Mouse (Mus musculus): Measurements from ENCODE around the gene Syn3. TPM values are rescaled to one million over a fixed set of nuclear protein-coding genes. Genes with fewer than 3 reads are reported as not detected.
A peak's percentile ranks its signal among the peaks of the same experiment; 100 is the strongest.

The Syn3 gene
- polyA plus RNA-seq, 1 experiment from 2014 or later: 4.5 TPM

- DNase-seq (ENCODE audit: extremely low spot score, low spot score): no peak
- Histone ChIP-seq H3K27ac (no peak overlapping the region), H3K9me3 (no peaks in the 10 kb centered on the region), H3K27me3 (ENCODE audit: poor library complexity, severe bottlenecking) (no peaks in the 10 kb centered on the region), H3K36me3 (replicated peaks) (peaks cover 7% of the 10 kb centered on the region), H3K4me1 (peaks cover 21% of the 10 kb centered on the region), H3K4me3 (peak overlapping the region; percentile 92)
Measured at GRCm38 (mm10) chr10:86023149-86023548, 475.5 kb downstream of the Syn3 start.

- Histone ChIP-seq H3K27me3 (ENCODE audit: poor library complexity, severe bottlenecking) (no peaks in the 10 kb centered on the region), H3K36me3 (replicated peaks) (peaks cover 7% of the 10 kb centered on the region), H3K4me1 (peaks cover 21% of the 10 kb centered on the region), H3K27ac (peak overlapping the region; percentile 94), H3K4me3 (peak overlapping the region; percentile 92), H3K9me3 (no peaks in the 10 kb centered on the region)
- WGBS: 9% methylated on average over 6 of the region's 6 CpGs
- no peak for DNase-seq (ENCODE audit: extremely low spot score, low spot score)
Measured at GRCm38 (mm10) chr10:86022474-86022816, 476.3 kb downstream of the Syn3 start.

- no peaks in the 10 kb centered on the region for H3K9me3 ChIP-seq
- under 1% methylated on average over 82 of the region's 82 CpGs for WGBS
- peak; percentile 87 for DNase-seq (ENCODE audit: extremely low spot score, low spot score)
- peak within 1 kb of the TSS; percentile 94 for H3K27ac ChIP-seq
- H3K36me3 ChIP-seq (replicated peaks): peaks cover 7% of the 10 kb centered on the region
- no peaks in the 10 kb centered on the region for H3K27me3 ChIP-seq (ENCODE audit: poor library complexity, severe bottlenecking)
- peak within 1 kb of the TSS; percentile 92 for H3K4me3 ChIP-seq
- peaks cover 21% of the 10 kb centered on the region for H3K4me1 ChIP-seq
Measured at GRCm38 (mm10) chr10:86021749-86022473, 476.8 kb downstream of the Syn3 start, which contains the start of gene Fbxo7. Fbxo7 (plus strand) TSS chr10:86021972.

- Histone ChIP-seq H3K27ac (peak overlapping the region; percentile 94), H3K27me3 (ENCODE audit: poor library complexity, severe bottlenecking) (no peaks in the 10 kb centered on the region), H3K9me3 (no peaks in the 10 kb centered on the region), H3K36me3 (replicated peaks) (peaks cover 7% of the 10 kb centered on the region), H3K4me1 (peaks cover 21% of the 10 kb centered on the region), H3K4me3 (peak overlapping the region; percentile 92)
- no peak for DNase-seq (ENCODE audit: extremely low spot score, low spot score)
- 0% methylated on average over 3 of the region's 3 CpGs for WGBS
Measured at GRCm38 (mm10) chr10:86021408-86021748, 477.3 kb downstream of the Syn3 start.

GRCm38 (mm10) chr10:86018813-86019212 lies 479.9 kb downstream of the Syn3 start:
- H3K9me3 ChIP-seq: no peaks in the 10 kb centered on the region
- 32% methylated on average over 5 of the region's 5 CpGs for WGBS
- H3K27me3 ChIP-seq (ENCODE audit: poor library complexity, severe bottlenecking): no peaks in the 10 kb centered on the region
- H3K27ac ChIP-seq: no peak overlapping the region
- H3K4me1 ChIP-seq: peaks cover 19% of the 10 kb centered on the region
- DNase-seq (ENCODE audit: extremely low spot score, low spot score): no peak
- H3K36me3 ChIP-seq (replicated peaks): no peaks in the 10 kb centered on the region
- H3K4me3 ChIP-seq: no peak overlapping the region

GRCm38 (mm10) chr10:86017781-86018180 lies 480.9 kb downstream of the Syn3 start:
- Histone ChIP-seq H3K27me3 (ENCODE audit: poor library complexity, severe bottlenecking) (no peaks in the 10 kb centered on the region), H3K27ac (no peak overlapping the region), H3K9me3 (no peaks in the 10 kb centered on the region), H3K4me3 (no peak overlapping the region), H3K36me3 (replicated peaks) (no peaks in the 10 kb centered on the region), H3K4me1 (peaks cover 11% of the 10 kb centered on the region)
- 92% methylated on average over 7 of the region's 7 CpGs for WGBS
- DNase-seq (ENCODE audit: extremely low spot score, low spot score): no peak

GRCm38 (mm10) chr10:86011781-86012180 lies 486.9 kb downstream of the Syn3 start, which contains the start of gene Bpifc:
Bpifc (minus strand) TSS chr10:86011895.
- WGBS: 89% methylated on average over 2 of the region's 2 CpGs
- no peaks in the 10 kb centered on the region for H3K4me1 ChIP-seq
- H3K36me3 ChIP-seq (replicated peaks): no peaks in the 10 kb centered on the region
- no peak within 1 kb of the TSS for H3K4me3 ChIP-seq
- H3K9me3 ChIP-seq: no peaks in the 10 kb centered on the region
- DNase-seq (ENCODE audit: extremely low spot score, low spot score): no peak
- no peaks in the 10 kb centered on the region for H3K27me3 ChIP-seq (ENCODE audit: poor library complexity, severe bottlenecking)
- H3K27ac ChIP-seq: no peak within 1 kb of the TSS

GRCm38 (mm10) chr10:86011172-86011571 lies 487.5 kb downstream of the Syn3 start:
- 87% methylated on average over 2 of the region's 2 CpGs for WGBS
- no peaks in the 10 kb centered on the region for H3K4me1 ChIP-seq
- no peaks in the 10 kb centered on the region for H3K36me3 ChIP-seq (replicated peaks)
- H3K27ac ChIP-seq: no peak overlapping the region
- H3K27me3 ChIP-seq (ENCODE audit: poor library complexity, severe bottlenecking): no peaks in the 10 kb centered on the region
- no peak for DNase-seq (ENCODE audit: extremely low spot score, low spot score)
- H3K4me3 ChIP-seq: no peak overlapping the region
- H3K9me3 ChIP-seq: no peaks in the 10 kb centered on the region

- Histone ChIP-seq H3K27me3 (ENCODE audit: poor library complexity, severe bottlenecking) (no peaks in the 10 kb centered on the region), H3K4me1 (no peaks in the 10 kb centered on the region), H3K4me3 (no peak overlapping the region), H3K36me3 (replicated peaks) (no peaks in the 10 kb centered on the region), H3K27ac (no peak overlapping the region), H3K9me3 (no peaks in the 10 kb centered on the region)
- DNase-seq (ENCODE audit: extremely low spot score, low spot score): no peak
- WGBS: 79% methylated on average over 6 of the region's 6 CpGs
Measured at GRCm38 (mm10) chr10:86010636-86011035, 488.1 kb downstream of the Syn3 start.

- no peaks in the 10 kb centered on the region for H3K27me3 ChIP-seq (ENCODE audit: poor library complexity, severe bottlenecking)
- 93% methylated on average over 2 of the region's 2 CpGs for WGBS
- H3K4me1 ChIP-seq: no peaks in the 10 kb centered on the region
- H3K9me3 ChIP-seq: no peaks in the 10 kb centered on the region
- DNase-seq (ENCODE audit: extremely low spot score, low spot score): no peak
- no peak overlapping the region for H3K4me3 ChIP-seq
- no peak overlapping the region for H3K27ac ChIP-seq
- no peaks in the 10 kb centered on the region for H3K36me3 ChIP-seq (replicated peaks)
Measured at GRCm38 (mm10) chr10:86009688-86010087, 489.0 kb downstream of the Syn3 start.

- Histone ChIP-seq H3K4me1 (no peaks in the 10 kb centered on the region), H3K9me3 (no peaks in the 10 kb centered on the region), H3K4me3 (no peak overlapping the region), H3K27ac (no peak overlapping the region), H3K27me3 (ENCODE audit: poor library complexity, severe bottlenecking) (no peaks in the 10 kb centered on the region), H3K36me3 (replicated peaks) (no peaks in the 10 kb centered on the region)
- WGBS: 80% methylated on average over 5 of the region's 5 CpGs
- DNase-seq (ENCODE audit: extremely low spot score, low spot score): no peak
Measured at GRCm38 (mm10) chr10:86006455-86006854, 492.2 kb downstream of the Syn3 start.
